Mouse (Mus musculus) CH12.LX (cell line): Measurements from ENCODE around the gene Cfdp1. TPM values are rescaled to one million over a fixed set of nuclear protein-coding genes. Genes with fewer than 3 reads are reported as not detected.

ENCODE experiments used
- DNase-seq: peaks from one replicate; pipeline ENCODE4 v3.0.0-alpha.2; 2013; ENCODE audit errors: extremely low read depth
- H3K27ac ChIP-seq: 2 replicates; pipeline ENCODE4 v1.5.1; 2012; ENCODE audit warnings: low read depth, mild to moderate bottlenecking, control low read depth, moderate library complexity; ENCODE audit not compliant: insufficient read depth
- H3K27me3 ChIP-seq: replicated peaks from 2 replicates; pipeline ENCODE3; 2012; ENCODE audit warnings: inconsistent platforms
- H3K36me3 ChIP-seq, 2 experiments: replicated peaks in 1 of 2; 2 replicates each; pipeline versions ENCODE3 to v1.6.1; 2012; ENCODE audit warnings: inconsistent platforms in 1 of 2, low read length in 1 of 2, mild to moderate bottlenecking in 1 of 2, mixed read lengths in 1 of 2, moderate library complexity in 1 of 2; ENCODE audit not compliant: control insufficient read depth in 1 of 2, insufficient read depth in 1 of 2
- H3K4me1 ChIP-seq, 2 experiments: 2 replicates each; pipeline ENCODE4 v1.6.1; 2012; ENCODE audit warnings: inconsistent platforms in 1 of 2, moderate library complexity in 1 of 2; ENCODE audit not compliant: insufficient read depth in 2 of 2, control insufficient read depth in 1 of 2
- H3K4me2 ChIP-seq: 2 replicates; pipeline ENCODE4 v1.6.1; 2012; ENCODE audit warnings: low read depth, mild to moderate bottlenecking, control low read depth; ENCODE audit not compliant: poor library complexity, insufficient read depth, severe bottlenecking
- H3K4me3 ChIP-seq, 3 experiments: fragments of 150-350 bp in 1 of 3; sonication (generic) in 1 of 3; replicated peaks in 1 of 3; 2 replicates each; pipeline versions ENCODE3 to v1.5.1; 2011 to 2012; ENCODE audit warnings: low read depth in 2 of 3, low read length in 2 of 3, mild to moderate bottlenecking in 2 of 3, moderate library complexity in 2 of 3, control low read depth in 1 of 3, improper control_type of control experiment in 1 of 3, inconsistent platforms in 1 of 3, mixed read lengths in 1 of 3; ENCODE audit not compliant: poor library complexity in 1 of 3
- H3K79me2 ChIP-seq: replicated peaks from 2 replicates; pipeline ENCODE4 v1.6.1; 2012; ENCODE audit warnings: mild to moderate bottlenecking, moderate library complexity; ENCODE audit not compliant: control insufficient read depth, poor library complexity, insufficient read depth, severe bottlenecking; ENCODE audit errors: extremely low read depth
- H3K9ac ChIP-seq: 2 replicates; pipeline ENCODE4 v1.6.1; 2012; ENCODE audit warnings: low read depth, mild to moderate bottlenecking, control low read depth, moderate library complexity; ENCODE audit not compliant: insufficient read depth
- H3K9me3 ChIP-seq: replicated peaks from 2 replicates; pipeline ENCODE3; 2012; ENCODE audit warnings: low read length, inconsistent platforms, mixed read lengths
- BHLHE40 ChIP-seq: IDR thresholded peaks from 2 replicates; pipeline ENCODE4 v1.6.1; 2011; ENCODE audit warnings: mild to moderate bottlenecking, low read depth, low read length, improper control_type of control experiment
- CTCF ChIP-seq, 2 experiments: IDR thresholded peaks in 1 of 2; conservative IDR thresholded peaks in 1 of 2; 2 replicates each; pipeline ENCODE4 v1.5.1; 2011 to 2012; ENCODE audit warnings: low read depth in 2 of 2, low read length in 2 of 2, improper control_type of control experiment in 1 of 2, inconsistent platforms in 1 of 2, mild to moderate bottlenecking in 1 of 2, moderate library complexity in 1 of 2
- E2F4 ChIP-seq: IDR thresholded peaks from 2 replicates; pipeline ENCODE4 v1.6.1; 2011; ENCODE audit warnings: low read depth, low read length, improper control_type of control experiment; ENCODE audit not compliant: insufficient replicate concordance
- ELF1 ChIP-seq: IDR thresholded peaks from 2 replicates; pipeline ENCODE4 v1.6.1; 2014; ENCODE audit warnings: low read depth, mild to moderate bottlenecking, inconsistent platforms, low read length, improper control_type of control experiment
- HCFC1 ChIP-seq: IDR thresholded peaks from 2 replicates; pipeline ENCODE4 v1.6.1; 2012; ENCODE audit warnings: low read depth, mild to moderate bottlenecking, inconsistent platforms, low read length, improper control_type of control experiment
- IRF4 ChIP-seq: IDR thresholded peaks from 2 replicates; pipeline ENCODE4 v1.6.1; 2014; ENCODE audit warnings: low read depth, mild to moderate bottlenecking, inconsistent platforms, low read length, improper control_type of control experiment
- JUN ChIP-seq: IDR thresholded peaks from 2 replicates; pipeline ENCODE4 v1.6.1; 2011; ENCODE audit warnings: low read depth, mild to moderate bottlenecking, low read length, improper control_type of control experiment, moderate library complexity; ENCODE audit not compliant: insufficient read depth
- JUND ChIP-seq: conservative IDR thresholded peaks from 2 replicates; pipeline ENCODE4 v1.6.1; 2011; ENCODE audit warnings: low read depth, low read length, improper control_type of control experiment
- MAX ChIP-seq: IDR thresholded peaks from 2 replicates; pipeline ENCODE4 v1.6.1; 2011; ENCODE audit warnings: low read length, improper control_type of control experiment
- MAZ ChIP-seq: IDR thresholded peaks from 2 replicates; pipeline ENCODE4 v1.6.1; 2012; ENCODE audit warnings: low read depth, mild to moderate bottlenecking, inconsistent platforms, low read length, improper control_type of control experiment, moderate library complexity
- MXI1 ChIP-seq: IDR thresholded peaks from 2 replicates; pipeline ENCODE4 v1.6.1; 2011; ENCODE audit warnings: mild to moderate bottlenecking, low read depth, low read length, improper control_type of control experiment
- MYC ChIP-seq: IDR thresholded peaks from 2 replicates; pipeline ENCODE4 v1.6.1; 2011; ENCODE audit warnings: low read depth, mild to moderate bottlenecking, improper control_type of control experiment, low read length
- NELFE ChIP-seq: IDR thresholded peaks from 2 replicates; pipeline ENCODE4 v1.6.1; 2011; ENCODE audit warnings: low read depth, low read length, improper control_type of control experiment
- NRF1 ChIP-seq: IDR thresholded peaks from 2 replicates; pipeline ENCODE4 v1.6.1; 2014; ENCODE audit warnings: low read depth, mild to moderate bottlenecking, inconsistent platforms, low read length, improper control_type of control experiment, moderate library complexity
- POLR2A ChIP-seq: IDR thresholded peaks from 2 replicates; pipeline ENCODE4 v1.6.1; 2011; ENCODE audit warnings: low read depth, mild to moderate bottlenecking, improper control_type of control experiment, low read length
- POLR2AphosphoS2 ChIP-seq: IDR thresholded peaks from 2 replicates; pipeline ENCODE4 v1.6.1; 2011; ENCODE audit warnings: low read depth, low read length, improper control_type of control experiment
- SIN3A ChIP-seq: IDR thresholded peaks from 2 replicates; pipeline ENCODE4 v1.6.1; 2012; ENCODE audit warnings: low read length, improper control_type of control experiment, inconsistent platforms
- SMC3 ChIP-seq: IDR thresholded peaks from 2 replicates; pipeline ENCODE4 v1.6.1; 2011; ENCODE audit warnings: low read depth, low read length, improper control_type of control experiment
- TCF12 ChIP-seq: IDR thresholded peaks from 2 replicates; pipeline ENCODE4 v1.6.1; 2014; ENCODE audit warnings: low read depth, mild to moderate bottlenecking, inconsistent platforms, low read length, improper control_type of control experiment
- USF2 ChIP-seq: conservative IDR thresholded peaks from 2 replicates; pipeline ENCODE4 v1.6.1; 2011; ENCODE audit warnings: low read depth, low read length, improper control_type of control experiment
- dilution Hi-C: fragments of 300-500 bp; cut with MboI; formaldehyde crosslinking; loops from 2 replicates; pipeline ENCODE4 v1.14.3; 2020; ENCODE audit warnings: low sequenced_read_pairs; ENCODE audit not compliant: extremely low pct_unique_long_range_greater_than_20kb, extremely low pct_ligation_motif_present
- in situ Hi-C: fragments of 300-500 bp; cut with MboI; formaldehyde crosslinking; loops from 3 replicates; pipeline ENCODE4 v1.14.3; 2019; ENCODE audit warnings: low sequenced_read_pairs, low pct_ligation_motif_present, low pct_unique_long_range_greater_than_20kb, mixed read lengths
- polyA plus RNA-seq: library from polyadenylated mRNA; unstranded; fragments of >175 nt; gene quantifications from 2 replicates; pipeline ENCODE4 v1.2.1, GENCODE M21; 2012; ENCODE audit warnings: low read depth; ENCODE audit not compliant: insufficient read length
- total RNA-seq, 2 experiments: library from RNA; depleted of rRNA; stranded (reverse); fragments of 300-350 nt in 1 of 2; fragments of >200 nt in 1 of 2; gene quantifications; 2 replicates each; pipeline ENCODE4 v1.2.3; 2012 to 2014

The Cfdp1 gene
- total and polyA plus RNA-seq, 3 experiments = 113 to 210 (median 169) TPM

DNA sequence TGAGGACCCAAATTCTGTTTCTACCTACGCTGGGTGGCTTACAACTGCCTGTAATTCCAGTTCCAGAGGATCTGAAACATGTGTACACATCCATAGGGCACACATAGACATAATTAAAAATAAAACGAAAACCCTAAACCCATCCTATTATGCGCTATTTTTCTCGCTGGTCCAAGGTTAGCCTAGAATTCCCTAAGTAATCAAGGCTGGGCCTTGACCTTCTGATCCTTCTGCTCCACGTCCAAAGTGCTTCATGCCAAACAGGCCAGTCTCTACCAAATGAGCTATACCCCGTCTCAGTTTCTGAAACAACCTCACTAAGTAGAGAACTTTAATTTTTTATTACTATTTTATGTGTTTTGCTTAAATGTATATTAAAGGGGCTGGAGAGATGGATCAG, 78.3 kb downstream of the Cfdp1 start:
- Histone ChIP-seq H3K36me3 (peaks cover 30 to 81% of the 10 kb centered on the region in 2 experiments), H3K4me3 (no peak overlapping the region), H3K79me2 (no peaks in the 10 kb centered on the region), H3K9ac (no peak overlapping the region), H3K4me2 (no peak overlapping the region), H3K27me3 (no peaks in the 10 kb centered on the region), H3K9me3 (no peaks in the 10 kb centered on the region), H3K4me1 (peaks cover 0 to 20% of the 10 kb centered on the region in 2 experiments; a peak in 2 of 4 replicates), H3K27ac (no peak overlapping the region)
- TF ChIP-seq NRF1 = no peak
- TF ChIP-seq USF2 = no peak
- TF ChIP-seq POLR2AphosphoS2 = no peak
- TF ChIP-seq JUND = no peak
- no peak for TF ChIP-seq POLR2A
- TF ChIP-seq SIN3A = no peak
- TF ChIP-seq MAX = no peak
- no peak for TF ChIP-seq CTCF (conservative IDR thresholded peaks at IDR 0.05 in 1 of 2, IDR thresholded peaks at IDR 0.05 in 1 of 2; ENCODE audit: low read depth in 2 of 2, low read length in 2 of 2)
- no peak for TF ChIP-seq TCF12
- no peak for TF ChIP-seq ELF1
- TF ChIP-seq MXI1 = no peak
- no peak for TF ChIP-seq MYC
- TF ChIP-seq E2F4 = no peak
- no peak for TF ChIP-seq SMC3
- no peak for TF ChIP-seq IRF4
- TF ChIP-seq HCFC1 = no peak
- no peak for DNase-seq
- dilution Hi-C loops = no loop called here
- in situ Hi-C loops = loop anchor here (10.0 kb wide), 1 partner anchor 49 kb away; no protein-coding TSS in a partner anchor

DNA sequence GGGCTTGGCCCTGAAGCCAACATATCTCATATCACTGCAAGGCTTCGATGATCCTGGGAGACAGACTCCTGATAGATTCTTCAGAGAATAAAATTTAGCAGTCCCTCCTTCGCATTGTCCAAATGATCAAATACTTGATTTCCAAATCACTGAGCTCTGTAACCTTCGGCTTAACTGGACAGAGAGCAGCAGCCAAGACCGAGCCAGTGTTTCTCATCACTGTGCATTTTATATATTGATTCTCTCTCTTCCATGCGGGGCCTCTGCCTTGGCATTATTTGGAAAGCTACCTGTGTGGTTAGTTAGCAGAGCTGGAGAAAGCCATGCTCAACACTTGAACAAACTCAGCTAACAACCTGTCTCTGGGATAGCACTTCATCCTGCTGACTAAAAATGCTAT, 80.6 kb downstream of the Cfdp1 start:
- no peak overlapping the region for H3K9ac ChIP-seq
- TF ChIP-seq BHLHE40 (no peak), MAZ (no peak), NELFE (no peak), JUN (no peak), NRF1 (no peak)
- TF ChIP-seq, all 38 proteins: peak for 0
- H3K36me3 ChIP-seq = peaks cover 28 to 77% of the 10 kb centered on the region in 2 experiments
- no peaks in the 10 kb centered on the region for H3K27me3 ChIP-seq
- peaks cover 0 to 20% of the 10 kb centered on the region in 2 experiments; a peak in 2 of 4 replicates for H3K4me1 ChIP-seq
- no peak overlapping the region for H3K4me2 ChIP-seq
- in situ Hi-C loops = loop anchor here (10.0 kb wide), 1 partner anchor 51 kb away; no protein-coding TSS in a partner anchor
- H3K9me3 ChIP-seq = no peaks in the 10 kb centered on the region
- no peak for DNase-seq
- no peak overlapping the region for H3K4me3 ChIP-seq
- dilution Hi-C loops = no loop called here
- H3K79me2 ChIP-seq = no peaks in the 10 kb centered on the region
- H3K27ac ChIP-seq = no peak overlapping the region
